Mouse (Mus musculus) forebrain, embryonic 10.5 days (tissue): ENCODE measurements around the gene Dnajb4. TPM values are rescaled to one million over a fixed set of nuclear protein-coding genes. Genes with fewer than 3 reads are reported as not detected.

Experiments
- polyA plus RNA-seq: library from polyadenylated mRNA; unstranded; fragments of >200 nt; fragmentation: Nextera tagmentation; extraction: Ambion mirVana; gene quantifications from 2 replicates; pipeline ENCODE4 v1.2.1, GENCODE M21; 2016

The Dnajb4 gene
- polyA plus RNA-seq, 1 experiment from 2014 or later, result 16.2 TPM

Other genes with a start within 250 kb of the Dnajb4 start
- 1.9 and 3.5 TPM in 2 replicates for gene Gipc2, start 44.1 kb downstream of the Dnajb4 start, polyA plus RNA-seq
- 444 and 478 TPM in 2 replicates for gene Fubp1, start 120 bp upstream of the Dnajb4 start, polyA plus RNA-seq
- gene Nexn, start 56.0 kb upstream of the Dnajb4 start, polyA plus RNA-seq, result 2.8 and 3.8 TPM in 2 replicates
- 19.3 and 22.1 TPM in 2 replicates for gene Miga1, start 130.1 kb upstream of the Dnajb4 start, polyA plus RNA-seq
- gene Usp33, start 136.2 kb upstream of the Dnajb4 start, polyA plus RNA-seq, result 47.4 and 47.8 TPM in 2 replicates
- gene Zzz3, start 185.2 kb upstream of the Dnajb4 start, polyA plus RNA-seq, result 56.4 and 60.7 TPM in 2 replicates